Mouse (Mus musculus) kidney, adult 2 months (tissue): Measurements from ENCODE around the gene Ankrd2. TPM values are rescaled to one million over a fixed set of nuclear protein-coding genes. Genes with fewer than 3 reads are reported as not detected.

ENCODE experiments used
- DNase-seq: peaks from one replicate; pipeline ENCODE4 v3.0.0; 2021
- H3K27ac ChIP-seq: fragments of 200-500 bp; 2 replicates; pipeline ENCODE4 v1.5.1; 2012; ENCODE audit warnings: low read depth, low read length, control low read depth, inconsistent platforms; ENCODE audit not compliant: insufficient read depth
- H3K27me3 ChIP-seq: fragments of 200-500 bp; replicated peaks from 2 replicates; pipeline ENCODE4 v1.6.1; 2012; ENCODE audit warnings: mild to moderate bottlenecking, moderate library complexity, low read length, inconsistent platforms; ENCODE audit not compliant: control insufficient read depth, insufficient read depth
- H3K36me3 ChIP-seq: fragments of 200-500 bp; 2 replicates; pipeline ENCODE4 v1.6.1; 2012; ENCODE audit warnings: mild to moderate bottlenecking, moderate library complexity, low read length, inconsistent platforms; ENCODE audit not compliant: control insufficient read depth, insufficient read depth
- H3K4me1 ChIP-seq: fragments of 200-500 bp; 2 replicates; pipeline ENCODE4 v1.6.1; 2011; ENCODE audit warnings: low read length; ENCODE audit not compliant: control insufficient read depth, insufficient read depth
- H3K4me3 ChIP-seq: fragments of 200-500 bp; 2 replicates; pipeline ENCODE4 v1.5.1; 2011; ENCODE audit warnings: mild to moderate bottlenecking, low read depth, low read length, control low read depth; ENCODE audit not compliant: insufficient read depth
- CTCF ChIP-seq: fragments of 200-500 bp; conservative IDR thresholded peaks from 2 replicates; pipeline ENCODE4 v1.5.1; 2011; ENCODE audit warnings: low read depth, mild to moderate bottlenecking, control low read depth, low read length, moderate library complexity, mixed read lengths; ENCODE audit not compliant: insufficient read depth, insufficient read length
- POLR2A ChIP-seq: fragments of 200-500 bp; IDR thresholded peaks from one replicate; pipeline ENCODE4 v1.6.1; 2011; ENCODE audit warnings: low read depth, low read length, control low read depth
- WGBS: fragments of 180-500 bp; shearing (Covaris S2); methylation state at CpG from one replicate; pipeline ENCODE4 v1.1.7; 2018; 5-methylcytosine and 5-hydroxymethylcytosine counted together
- polyA plus RNA-seq: library from polyadenylated mRNA; depleted of rRNA; stranded (reverse); fragments of >200 nt; gene quantifications from 2 replicates; pipeline ENCODE4 v1.2.3, GENCODE M21; 2012

Ankrd2 gene
- polyA plus RNA-seq, 1 experiment: 2.2 TPM

DNA sequence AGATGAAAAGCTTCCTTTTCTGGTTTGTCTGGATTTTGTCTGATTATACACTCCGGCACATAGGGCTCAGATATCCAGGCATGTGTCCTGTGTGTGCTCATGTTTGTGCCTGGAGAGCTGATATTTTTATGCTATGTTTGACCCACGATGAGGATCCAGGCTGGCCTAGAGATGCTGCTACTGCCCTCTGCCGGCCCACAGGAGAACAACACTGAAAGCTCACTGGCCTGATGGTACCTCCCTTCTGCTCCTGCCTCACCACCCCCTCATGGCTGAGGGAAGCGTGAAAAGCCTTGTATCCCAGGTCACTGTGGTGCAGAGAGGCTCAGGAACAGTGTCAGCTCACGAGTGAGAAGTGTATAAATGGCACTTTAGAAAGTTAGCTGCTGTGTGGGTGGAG lies 9.6 kb upstream of the Ankrd2 start:
- TF ChIP-seq POLR2A (no peak), CTCF (peak; percentile 99)
- H3K4me1 ChIP-seq: no peaks in the 10 kb centered on the region
- H3K27ac ChIP-seq: no peak overlapping the region
- WGBS: 3% methylated on average over 5 of the region's 5 CpGs
- no peaks in the 10 kb centered on the region for H3K36me3 ChIP-seq
- no peak overlapping the region for H3K4me3 ChIP-seq
- H3K27me3 ChIP-seq: no peaks in the 10 kb centered on the region
- peak; percentile 87 for DNase-seq

DNA sequence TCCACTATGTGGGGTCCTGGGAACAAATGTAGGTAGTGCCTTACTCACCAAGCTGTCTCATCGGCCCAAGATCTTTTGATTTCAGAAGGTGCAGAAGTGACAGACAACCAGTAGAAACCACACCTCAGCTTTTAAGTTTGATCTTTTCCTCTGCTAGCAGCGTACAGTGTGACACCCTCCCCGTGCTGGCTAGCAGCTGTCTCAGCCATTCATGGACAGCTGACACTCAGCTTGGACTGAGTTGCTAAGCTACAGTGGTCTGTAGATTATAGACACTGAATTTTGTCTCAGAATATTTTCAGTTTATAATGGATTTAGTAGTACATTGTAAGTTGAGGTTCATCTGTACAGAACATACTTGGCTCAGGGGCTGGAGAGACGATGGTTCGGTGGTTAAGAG lies 4.7 kb upstream of the Ankrd2 start:
- no peak overlapping the region for H3K27ac ChIP-seq
- no peak for DNase-seq
- no peak overlapping the region for H3K4me3 ChIP-seq
- 89% methylated on average over 5 of the region's 5 CpGs for WGBS
- H3K4me1 ChIP-seq: peaks cover 2% of the 10 kb centered on the region; the same call in 1 of the 2 replicates
- TF ChIP-seq CTCF (no peak), POLR2A (no peak)
- peaks cover 2% of the 10 kb centered on the region; the same call in 1 of the 2 replicates for H3K36me3 ChIP-seq
- H3K27me3 ChIP-seq: no peaks in the 10 kb centered on the region

DNA sequence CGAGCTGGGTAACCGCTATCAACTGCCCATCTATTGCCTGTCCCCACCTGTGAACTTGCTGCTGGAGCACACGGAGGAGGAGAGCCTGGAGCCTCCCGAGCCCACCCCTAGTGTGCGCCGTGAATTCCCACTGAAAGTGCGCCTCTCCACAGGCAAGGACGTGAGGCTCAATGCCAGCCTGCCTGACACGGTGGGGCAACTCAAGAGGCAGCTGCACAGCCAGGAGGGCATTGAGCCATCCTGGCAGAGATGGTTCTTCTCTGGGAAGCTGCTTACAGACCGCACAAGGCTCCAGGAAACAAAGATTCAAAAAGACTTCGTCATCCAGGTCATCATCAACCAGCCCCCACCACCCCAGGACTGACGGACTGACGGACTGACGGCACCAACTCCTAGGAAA lies 2.2 kb upstream of the Ankrd2 start:
- TF ChIP-seq POLR2A: no peak
- no peak for TF ChIP-seq CTCF
- DNase-seq: no peak

DNA sequence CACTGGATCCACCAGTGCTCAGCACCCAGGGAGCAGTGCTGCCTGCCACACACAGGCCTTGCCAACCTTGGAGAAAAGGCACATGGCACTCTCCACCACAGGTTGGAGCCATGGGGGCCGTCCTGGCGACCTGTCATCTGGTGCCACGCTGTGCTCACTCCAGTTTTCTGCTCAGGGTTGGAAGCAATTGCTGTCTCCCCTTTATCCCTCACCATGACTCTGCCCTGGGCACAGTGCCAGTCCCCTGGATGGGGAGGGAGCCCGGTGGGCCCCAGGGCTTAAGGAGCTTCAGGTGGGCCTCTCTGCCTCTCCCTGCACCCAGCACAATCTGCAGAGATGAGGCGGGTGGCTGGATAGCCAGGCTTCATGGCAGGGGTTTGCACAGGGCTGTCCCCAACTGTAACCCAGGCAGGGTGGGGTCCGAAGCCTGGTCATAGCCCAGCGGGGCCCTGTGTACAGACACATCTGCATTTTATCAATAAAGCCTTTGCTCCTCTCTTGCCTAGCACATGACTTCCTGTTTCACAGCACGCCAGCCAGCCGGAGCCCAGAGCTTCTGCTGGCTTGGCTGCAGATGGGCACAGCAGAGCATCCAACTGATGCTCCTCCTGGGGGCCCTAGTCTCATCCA lies 1.5 kb upstream of the Ankrd2 start:
- no peak for DNase-seq
- Histone ChIP-seq H3K36me3 (peaks cover 2% of the 10 kb centered on the region; the same call in 1 of the 2 replicates), H3K27ac (no peak overlapping the region), H3K4me1 (peaks cover 2% of the 10 kb centered on the region; the same call in 1 of the 2 replicates), H3K27me3 (no peaks in the 10 kb centered on the region), H3K4me3 (no peak overlapping the region)
- no peak for TF ChIP-seq CTCF
- TF ChIP-seq POLR2A: no peak
- 88% methylated on average over 9 of the region's 9 CpGs for whole genome bisulfite sequencing

More for the DNA sequence above, 2.2 kb upstream of the Ankrd2 start:
- H3K4me3 ChIP-seq: no peak overlapping the region
- H3K4me1 ChIP-seq: peaks cover 2% of the 10 kb centered on the region; the same call in 1 of the 2 replicates
- 90% methylated on average over 14 of the region's 14 CpGs for WGBS
- H3K27me3 ChIP-seq: no peaks in the 10 kb centered on the region
- H3K27ac ChIP-seq: no peak overlapping the region
- H3K36me3 ChIP-seq: peaks cover 2% of the 10 kb centered on the region; the same call in 1 of the 2 replicates

DNA sequence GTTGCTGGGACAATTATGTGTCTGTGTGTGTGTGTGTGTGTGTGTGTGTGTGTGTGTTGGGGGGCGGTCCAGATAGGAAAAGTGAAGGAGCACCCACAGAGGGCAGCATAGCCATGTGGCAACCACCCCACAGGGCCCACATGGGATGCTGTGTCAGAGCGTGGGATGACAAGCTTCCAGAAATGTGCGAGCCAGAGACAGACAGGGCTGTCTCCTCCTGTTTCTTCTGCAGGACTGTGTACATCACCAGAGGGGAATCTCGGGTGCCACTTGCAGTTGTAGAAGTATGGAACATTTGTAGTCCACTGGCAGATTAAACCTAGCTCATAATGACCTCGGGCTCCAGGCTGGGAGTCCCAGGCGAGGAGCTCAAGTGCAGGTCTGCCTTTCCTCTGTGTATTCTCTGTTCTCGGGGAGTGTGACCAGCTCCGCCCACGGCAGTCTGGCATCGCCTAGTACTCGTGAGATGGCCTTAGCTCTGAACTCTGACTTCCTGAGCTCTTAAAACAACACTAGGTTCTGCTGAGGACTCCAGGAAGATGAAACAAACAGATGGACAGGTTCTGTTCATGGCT lies 832 bp upstream of the Ankrd2 start:
- Histone ChIP-seq H3K27me3 (no peaks in the 10 kb centered on the region), H3K27ac (no peak overlapping the region), H3K36me3 (peaks cover 2% of the 10 kb centered on the region; the same call in 1 of the 2 replicates), H3K4me1 (peaks cover 2% of the 10 kb centered on the region; the same call in 1 of the 2 replicates), H3K4me3 (no peak overlapping the region)
- TF ChIP-seq POLR2A: no peak
- TF ChIP-seq CTCF: no peak
- WGBS: 51% methylated on average over 11 of the region's 11 CpGs
- no peak for DNase-seq

DNA sequence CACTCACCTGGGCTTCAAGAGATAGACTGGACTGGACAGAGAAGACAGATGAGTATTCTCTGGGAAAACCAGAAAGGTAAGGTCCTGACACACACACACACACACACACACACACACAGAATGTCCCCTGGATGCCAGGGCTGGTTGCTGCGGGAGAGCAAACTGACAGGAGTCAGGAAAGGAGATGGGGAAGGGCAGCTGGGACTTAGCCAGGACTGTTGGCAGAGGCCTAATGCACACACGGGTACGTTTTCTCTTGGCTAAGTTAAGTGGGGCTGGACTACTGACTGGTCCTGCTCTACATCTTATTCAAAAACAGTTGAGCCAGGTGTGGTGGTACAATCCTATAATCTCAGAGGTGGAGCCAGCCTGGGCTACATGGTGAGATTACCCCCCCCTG lies 557 bp downstream of the Ankrd2 start:
- H3K36me3 ChIP-seq: peaks cover 2% of the 10 kb centered on the region; the same call in 1 of the 2 replicates
- DNase-seq: no peak
- H3K4me3 ChIP-seq: no peak overlapping the region
- H3K4me1 ChIP-seq: peaks cover 2% of the 10 kb centered on the region; the same call in 1 of the 2 replicates
- 61% methylated on average over 3 of the region's 3 CpGs for WGBS
- no peak for TF ChIP-seq CTCF
- TF ChIP-seq POLR2A: no peak
- H3K27me3 ChIP-seq: no peaks in the 10 kb centered on the region
- no peak overlapping the region for H3K27ac ChIP-seq

DNA sequence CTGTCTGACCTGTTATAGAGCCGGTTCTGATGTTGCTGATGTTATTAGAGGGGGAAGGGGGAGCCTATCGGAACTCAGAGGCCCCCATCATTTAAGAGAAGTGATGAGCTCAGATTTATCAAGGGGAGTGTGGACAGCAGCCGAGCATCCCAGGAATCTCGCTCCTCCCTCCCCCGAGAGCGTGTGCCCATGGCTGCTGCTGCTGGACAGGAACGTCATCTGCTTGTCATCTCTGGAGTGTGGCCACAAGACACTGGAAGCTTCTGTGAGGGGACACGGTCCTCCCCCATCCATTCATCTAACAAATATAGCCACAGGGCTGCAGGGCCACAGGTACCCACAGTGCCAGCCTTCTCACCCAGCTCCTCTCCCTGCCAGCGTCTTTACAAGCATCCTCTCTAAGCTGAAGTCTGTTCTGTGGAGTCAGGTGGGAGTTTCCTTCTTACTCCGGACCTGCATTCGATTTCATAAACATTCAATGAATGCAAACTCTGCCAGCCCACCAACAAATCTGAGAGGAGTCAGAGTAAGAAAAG lies 1.4 kb downstream of the Ankrd2 start:
- Histone ChIP-seq H3K36me3 (peaks cover 2% of the 10 kb centered on the region; the same call in 1 of the 2 replicates), H3K4me3 (no peak overlapping the region), H3K27ac (no peak overlapping the region), H3K4me1 (peaks cover 2% of the 10 kb centered on the region; the same call in 1 of the 2 replicates), H3K27me3 (no peaks in the 10 kb centered on the region)
- DNase-seq: no peak
- 72% methylated on average over 11 of the region's 11 CpGs for WGBS
- TF ChIP-seq CTCF (no peak), POLR2A (no peak)

DNA sequence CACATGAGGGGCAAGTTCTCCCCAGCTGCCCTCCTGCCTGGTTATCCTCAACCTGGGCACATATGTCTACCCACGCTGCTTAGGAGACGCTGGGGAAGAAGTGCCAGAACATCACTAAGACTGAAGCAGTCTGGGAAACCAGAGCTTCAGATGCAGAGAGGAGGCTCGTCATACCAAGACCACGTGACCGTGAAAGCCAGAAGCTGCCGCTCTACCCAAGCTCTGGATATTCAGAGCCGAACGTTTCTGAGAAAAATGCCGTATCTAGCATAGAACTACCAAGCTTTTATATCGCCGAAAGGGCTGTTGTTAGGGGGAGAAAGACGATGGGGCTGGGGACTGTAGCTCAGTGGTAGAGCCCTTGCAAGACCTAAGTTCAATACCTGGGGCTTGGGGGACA lies 2.5 kb downstream of the Ankrd2 start:
- Histone ChIP-seq H3K27me3 (no peaks in the 10 kb centered on the region), H3K36me3 (peaks cover 2% of the 10 kb centered on the region; the same call in 1 of the 2 replicates), H3K27ac (no peak overlapping the region), H3K4me1 (peaks cover 2% of the 10 kb centered on the region; the same call in 1 of the 2 replicates), H3K4me3 (no peak overlapping the region)
- no peak for TF ChIP-seq POLR2A
- no peak for TF ChIP-seq CTCF
- WGBS: 88% methylated on average over 12 of the region's 12 CpGs
- DNase-seq: no peak
